Mouse (Mus musculus): ENCODE results near the gene Clstn3.
A peak's percentile ranks its signal among the peaks of the same experiment; 100 is the strongest.
"Not testable (repeated sequence)": the region's sequence is repeated elsewhere in the genome, so short reads cannot be mapped to it uniquely, and the experiment has no call there.

The Clstn3 gene

DNA sequence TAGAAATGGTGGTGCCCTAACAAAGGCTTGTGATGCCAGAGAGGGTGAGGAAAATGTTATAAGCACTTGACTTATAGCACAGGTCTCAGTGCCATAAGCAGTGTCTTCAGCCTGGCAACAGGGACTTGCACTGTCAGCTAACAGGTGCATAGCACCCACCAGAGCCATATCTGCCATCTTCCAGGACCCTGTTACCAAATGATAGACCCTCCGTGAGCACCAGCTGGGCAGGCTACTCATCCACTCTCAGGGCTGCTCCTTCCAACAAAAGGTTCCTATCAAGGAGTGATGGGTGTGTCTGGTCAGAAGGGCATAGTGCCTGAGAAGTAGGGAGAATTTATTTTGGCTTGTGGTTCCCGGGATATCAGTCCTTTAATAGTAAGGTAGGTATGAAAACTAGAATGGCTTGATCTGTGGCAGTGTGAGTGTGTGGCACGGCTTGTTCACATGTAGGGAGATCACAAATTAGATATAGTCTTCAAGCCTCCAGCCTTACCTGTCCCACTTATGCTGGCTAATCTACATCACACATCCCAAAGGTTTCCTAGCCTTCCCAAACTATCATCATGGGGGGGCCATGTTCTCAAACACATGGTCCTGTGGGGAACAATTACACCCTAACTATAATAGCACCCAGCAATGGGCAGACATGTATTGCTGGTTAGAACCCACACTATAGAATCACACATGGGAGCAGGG lies 14.4 kb upstream of the Clstn3 start:
- DNase-seq (ENCODE audit: low spot score) = no peak

DNA sequence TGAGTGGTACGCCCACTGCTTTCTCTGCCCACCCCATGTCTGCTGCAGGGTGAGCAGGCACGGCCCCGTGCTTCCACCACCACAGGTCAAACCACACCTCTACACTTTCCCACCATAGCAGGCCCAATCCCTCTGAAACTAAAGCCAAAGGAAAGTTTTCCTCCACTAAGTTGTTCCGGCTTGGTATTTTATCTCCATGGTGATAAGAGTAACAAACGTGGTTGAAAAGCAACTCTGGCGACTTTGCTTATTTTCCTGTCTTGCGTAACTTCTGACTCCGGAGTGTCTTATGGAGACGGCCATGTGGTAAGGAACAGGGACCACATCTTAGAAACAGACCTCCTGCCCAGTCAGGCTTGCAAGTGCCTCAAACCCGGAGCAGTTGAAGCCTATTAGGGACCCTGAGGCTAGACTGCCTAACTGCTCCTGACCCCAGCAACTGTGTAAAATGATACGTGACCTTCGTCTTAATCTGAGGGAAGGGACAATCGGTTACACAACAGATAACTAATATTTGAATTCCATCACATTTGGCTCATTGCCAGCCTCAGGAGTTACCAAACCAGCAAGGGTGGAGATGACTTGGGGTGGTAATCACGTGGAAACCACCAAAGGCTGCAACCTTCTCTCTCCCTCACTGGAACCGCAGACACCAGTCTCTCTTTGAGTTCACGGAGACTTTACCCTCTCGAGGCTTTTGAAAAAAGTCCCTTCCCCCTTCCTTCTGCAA lies 13.5 kb upstream of the Clstn3 start:
- no peak for DNase-seq (ENCODE audit: low spot score)

DNA sequence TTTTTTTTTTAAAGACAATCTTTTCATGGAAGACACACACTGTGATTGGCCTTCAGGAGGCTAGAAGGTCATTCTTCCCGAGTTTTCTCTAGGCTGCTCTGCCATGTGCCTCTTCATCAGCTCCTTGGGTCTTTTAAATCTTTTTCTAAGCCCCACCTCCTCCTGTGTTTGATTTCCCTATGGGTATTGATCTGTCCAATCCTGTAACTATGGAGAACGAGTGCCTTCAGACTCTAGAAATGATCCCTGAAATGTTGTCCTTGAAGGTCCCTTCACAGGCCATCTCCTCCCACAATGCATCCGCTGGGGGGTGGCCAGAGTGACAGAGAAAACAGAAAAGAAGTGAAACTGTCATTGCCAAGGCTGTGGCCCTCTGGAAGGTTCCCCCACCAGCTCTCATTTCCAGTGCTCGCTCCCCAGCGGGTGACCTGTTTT lies 12.6 kb upstream of the Clstn3 start:
- DNase-seq (ENCODE audit: low spot score) = no peak

DNA sequence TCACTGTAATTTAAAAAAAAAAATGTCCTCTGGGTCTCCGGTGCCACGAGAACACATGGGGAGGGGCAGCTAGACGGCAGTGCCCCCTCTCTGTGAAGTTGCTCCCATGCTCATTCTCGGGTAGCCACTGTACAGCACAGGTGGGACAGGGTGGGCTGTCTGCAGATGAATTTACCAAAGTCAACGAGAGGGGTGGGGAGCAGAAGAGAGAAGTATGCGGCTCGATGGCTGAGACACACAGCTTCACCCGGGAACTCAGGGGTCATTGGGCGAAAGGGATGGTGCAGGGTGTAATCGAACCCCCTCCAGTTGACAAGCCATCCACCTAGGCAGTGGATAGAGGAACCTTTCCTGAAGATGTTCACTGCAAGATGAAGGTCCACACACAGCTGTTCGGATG lies 12.2 kb upstream of the Clstn3 start:
- no peak for DNase-seq (ENCODE audit: low spot score)

DNA sequence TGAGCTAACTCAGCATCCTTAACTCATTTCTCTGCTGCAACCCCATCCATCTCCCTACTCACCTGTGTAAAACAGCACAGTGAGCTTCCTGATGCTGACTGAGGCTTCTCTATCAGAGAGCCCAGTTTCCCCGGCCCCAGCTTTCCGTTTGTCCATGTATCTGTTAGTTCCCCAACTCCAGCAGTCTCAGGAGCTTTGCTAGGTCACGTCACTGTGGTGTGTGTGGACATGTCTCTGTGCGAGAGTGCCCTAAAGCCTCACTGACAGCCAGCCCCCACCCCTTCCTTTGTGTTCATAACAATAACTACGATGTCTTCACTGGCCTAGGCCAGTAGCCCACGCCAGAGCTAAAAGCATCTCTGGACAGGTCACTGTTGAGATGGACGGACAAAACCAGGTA lies 11.6 kb upstream of the Clstn3 start:
- no peak for DNase-seq (ENCODE audit: low spot score)

DNA sequence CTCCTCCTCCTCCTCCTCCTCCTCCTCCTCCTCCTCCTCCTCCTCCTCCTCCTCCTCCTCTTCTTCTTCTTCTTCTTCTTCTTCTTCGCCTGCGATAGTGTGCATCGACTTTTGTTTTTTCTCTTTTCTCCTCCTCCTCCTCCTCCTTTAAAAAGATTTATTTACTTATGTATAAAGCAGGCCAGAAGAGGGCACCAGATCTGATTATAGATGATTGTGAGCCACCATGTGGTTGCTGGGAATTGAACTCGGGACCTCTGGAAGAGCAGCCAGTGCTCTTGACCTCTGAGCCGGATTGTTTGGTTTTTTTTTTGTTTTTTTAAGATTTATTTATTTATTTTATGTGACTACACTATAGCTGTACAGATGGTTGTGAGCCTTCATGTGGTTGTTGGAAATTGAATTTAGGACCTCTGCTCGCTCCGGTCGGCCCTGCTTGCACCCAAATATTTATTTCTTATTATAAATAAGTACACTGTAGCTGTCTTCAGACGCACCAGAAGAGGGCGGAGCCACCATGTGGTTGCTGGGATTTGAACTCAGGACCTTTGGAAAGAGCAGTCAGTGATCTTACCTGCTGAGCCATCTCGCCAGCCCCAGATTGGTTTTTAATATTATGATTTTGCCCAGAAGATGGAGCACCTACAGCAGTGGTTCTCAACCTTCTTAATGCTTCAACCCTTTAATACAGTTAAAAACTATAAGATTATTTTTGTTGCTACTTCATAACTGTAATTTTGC lies 10.9 kb upstream of the Clstn3 start:
- not testable (repeated sequence) for DNase-seq (ENCODE audit: low spot score)

DNA sequence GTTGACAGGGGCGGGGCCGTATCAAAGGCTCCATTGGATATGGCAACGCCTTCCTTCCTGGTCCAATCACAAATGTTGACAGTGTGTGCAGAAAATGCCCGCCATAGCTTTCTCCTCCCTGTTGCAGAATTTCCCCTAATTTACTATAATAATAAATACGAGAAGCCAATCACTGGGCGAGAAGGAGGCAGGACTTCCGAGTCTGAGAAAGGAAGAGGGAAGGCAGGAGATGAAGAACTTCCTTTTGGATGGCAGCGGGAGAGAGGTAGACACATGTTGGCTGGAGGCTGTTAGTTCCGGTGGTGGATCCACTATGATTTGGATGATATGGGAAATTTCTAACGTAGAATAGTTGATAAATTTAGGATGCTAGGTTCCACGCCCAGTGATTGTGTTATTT lies 10.0 kb upstream of the Clstn3 start:
- DNase-seq (ENCODE audit: low spot score) = no peak

DNA sequence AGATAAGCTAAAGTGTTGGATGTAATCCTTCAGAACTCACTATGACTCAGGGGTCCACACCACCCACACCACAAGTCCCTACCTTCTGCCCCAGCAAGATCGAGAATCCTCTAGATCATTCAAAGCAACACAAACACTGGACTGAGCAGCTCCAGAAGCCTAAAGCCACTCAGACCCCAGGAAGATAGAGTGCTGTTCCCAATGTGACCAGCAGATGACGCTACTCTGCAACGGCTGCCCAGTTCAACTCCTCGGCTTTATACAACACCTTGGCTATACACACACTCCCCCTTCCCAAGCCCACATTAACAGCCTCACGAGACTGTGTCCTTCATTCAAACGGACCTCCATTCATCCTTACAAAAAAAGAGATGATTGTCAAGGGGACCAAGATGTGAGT lies 8.2 kb upstream of the Clstn3 start:
- peak; percentile 84 for DNase-seq (ENCODE audit: low spot score)

DNA sequence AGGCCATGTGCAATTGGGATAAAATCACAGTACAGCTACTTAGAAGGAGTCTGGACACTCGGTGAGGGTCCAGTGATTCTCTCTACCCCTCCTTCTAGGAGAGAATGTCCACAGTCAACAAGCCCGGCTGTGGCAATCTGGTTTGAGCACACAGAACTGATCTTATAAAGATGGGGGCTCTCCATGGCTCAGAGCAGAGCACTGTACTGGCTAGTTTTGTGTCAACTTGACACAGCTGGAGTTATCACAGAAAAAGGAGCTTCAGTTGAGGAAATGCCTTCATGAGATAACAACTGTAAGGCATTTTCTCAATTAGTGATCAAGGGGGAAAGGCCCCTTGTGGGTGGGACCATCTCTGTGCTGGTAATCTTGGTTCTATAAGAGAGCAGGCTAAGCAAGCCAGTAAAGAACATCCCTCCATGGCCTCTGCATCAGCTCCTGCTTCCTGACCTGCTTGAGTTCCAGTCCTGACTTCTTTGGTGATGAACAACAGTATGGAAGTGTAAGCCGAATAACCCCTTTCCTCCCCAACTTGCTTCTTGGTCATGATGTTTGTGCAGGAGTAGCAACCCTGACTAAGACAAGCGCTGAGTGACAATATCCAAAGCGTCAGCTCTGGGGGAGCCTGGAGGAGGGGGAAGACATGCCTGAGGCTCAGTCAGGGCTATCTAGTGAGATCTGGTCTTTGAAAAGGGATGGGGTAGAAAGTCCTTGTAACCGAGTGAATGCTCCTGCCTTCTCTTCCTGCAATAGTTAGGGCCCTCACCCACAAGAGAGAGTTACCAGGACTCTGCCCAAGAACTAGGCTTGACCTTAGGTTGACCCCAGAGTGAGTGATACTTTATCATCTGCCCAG lies 7.4 kb upstream of the Clstn3 start:
- not testable (repeated sequence) for DNase-seq (ENCODE audit: low spot score)

DNA sequence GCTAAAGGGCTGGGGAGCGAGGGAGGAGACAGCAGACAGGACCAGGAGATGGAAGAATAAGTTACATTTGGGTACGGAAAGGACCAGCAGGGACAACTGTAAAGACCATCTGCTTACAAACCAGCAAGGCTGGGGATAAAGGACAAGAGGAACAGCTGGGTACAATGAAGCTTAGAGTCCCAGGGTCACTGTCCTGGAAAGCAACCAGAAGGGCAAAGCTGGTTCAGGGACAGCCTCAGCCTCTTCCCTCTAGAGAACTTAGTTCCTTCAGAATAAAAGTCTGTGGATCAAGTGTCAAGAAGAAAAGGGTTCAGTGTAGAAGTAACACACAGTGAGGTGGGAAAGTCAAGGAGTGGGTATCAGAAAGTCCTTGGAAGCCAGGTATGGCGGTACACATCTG lies 6.5 kb upstream of the Clstn3 start:
- no peak for DNase-seq (ENCODE audit: low spot score)

DNA sequence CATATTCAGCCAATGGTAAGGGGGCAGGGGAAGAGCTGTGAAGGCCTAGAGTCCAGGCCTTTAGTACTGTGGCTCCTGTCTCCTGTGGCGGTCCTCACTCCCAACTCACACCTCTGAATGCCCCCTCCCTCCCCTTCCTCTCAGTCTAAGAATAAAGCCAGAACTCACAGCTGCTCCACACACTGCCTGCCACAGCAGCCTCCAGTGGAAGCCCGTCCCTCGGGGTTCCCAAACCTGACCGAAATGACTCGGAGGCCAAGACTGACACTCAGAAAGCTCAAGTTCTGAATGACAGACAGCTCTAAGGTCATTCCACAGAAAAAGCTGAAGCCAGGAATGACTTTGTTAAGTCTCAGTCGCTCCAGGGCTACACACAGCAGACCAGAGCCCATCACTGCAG lies 1.1 kb upstream of the Clstn3 start:
- DNase-seq (ENCODE audit: low spot score) = no peak

DNA sequence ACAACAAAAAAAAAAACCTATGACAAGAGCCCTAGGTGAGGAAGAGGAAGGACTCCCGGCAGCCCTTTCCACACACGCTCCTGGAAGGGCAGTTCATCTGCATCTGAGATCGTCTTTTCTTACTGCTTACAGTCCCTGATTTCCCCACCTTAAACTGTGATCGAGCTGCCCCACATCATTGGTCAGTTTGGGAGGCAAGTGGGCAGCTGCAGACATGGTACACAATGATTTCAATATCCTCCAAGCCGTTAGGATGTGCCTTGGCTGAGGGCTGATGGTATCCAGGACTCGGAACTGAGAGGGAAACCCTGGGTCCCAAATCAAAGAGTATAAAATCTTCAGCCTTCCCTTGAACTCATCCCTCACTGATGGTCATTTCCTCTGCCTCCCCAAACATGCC lies 705 bp upstream of the Clstn3 start:
- no peak for DNase-seq (ENCODE audit: low spot score)

DNA sequence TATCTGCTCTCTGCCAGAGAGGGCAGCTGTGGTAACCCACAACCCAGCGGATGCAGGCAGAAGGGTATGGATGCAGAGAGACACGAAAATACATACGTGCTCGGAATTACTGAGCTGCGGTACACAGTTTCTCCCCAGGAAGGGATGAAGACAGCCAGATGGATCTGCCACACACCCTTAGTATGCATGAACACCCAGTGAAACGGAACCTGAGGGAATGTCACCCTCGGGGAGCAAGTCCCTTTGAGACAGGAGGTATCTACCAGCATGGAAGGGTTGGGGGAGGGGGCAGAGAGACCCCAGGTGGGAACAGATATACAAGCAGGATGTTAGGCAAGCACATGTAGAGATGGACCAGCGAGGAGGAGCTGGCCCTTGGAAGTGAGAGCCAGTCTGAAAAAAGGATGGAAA lies 708 bp downstream of the Clstn3 start:
- DNase-seq (ENCODE audit: low spot score) = no peak

DNA sequence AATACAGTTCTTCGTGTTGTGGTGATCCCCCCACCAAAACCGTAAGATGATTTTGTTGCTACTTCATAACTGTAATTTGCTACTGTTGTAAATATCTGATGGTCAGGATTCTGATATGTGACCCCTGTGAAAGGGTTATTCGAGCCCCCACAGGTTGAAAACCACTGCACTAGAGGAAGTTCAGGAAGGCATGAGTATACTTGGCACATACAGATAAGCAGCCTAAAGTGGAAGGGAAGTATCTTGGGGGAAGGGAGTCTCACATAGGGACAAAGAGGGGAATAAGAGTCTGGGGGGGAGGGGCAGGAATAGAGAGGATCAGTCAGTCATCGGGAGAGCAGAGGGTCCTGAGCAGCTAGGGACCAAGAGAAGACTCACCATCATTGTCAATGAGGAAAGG lies 5.2 kb downstream of the Clstn3 start:
- no peak for DNase-seq (ENCODE audit: low spot score)

DNA sequence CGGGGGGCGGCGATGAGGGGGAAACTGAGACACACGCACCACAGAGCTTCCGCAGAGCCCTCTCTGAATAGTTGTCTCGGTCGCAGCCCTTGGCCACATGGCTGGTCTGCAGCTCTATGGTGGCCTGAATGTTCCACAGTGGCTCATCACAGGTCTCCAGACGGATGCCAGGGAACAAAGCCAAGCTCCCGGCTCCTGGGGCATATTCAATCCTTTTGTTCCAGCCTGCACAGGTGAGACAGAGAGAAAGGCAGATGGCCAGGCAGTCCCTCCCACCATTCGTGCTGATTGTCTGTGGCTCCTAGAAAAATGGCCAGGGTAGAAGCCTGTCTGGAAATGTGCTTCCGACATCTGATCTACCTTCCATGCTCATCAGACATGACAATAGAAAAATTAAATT lies 6.1 kb downstream of the Clstn3 start:
- no peak for DNase-seq (ENCODE audit: low spot score)

DNA sequence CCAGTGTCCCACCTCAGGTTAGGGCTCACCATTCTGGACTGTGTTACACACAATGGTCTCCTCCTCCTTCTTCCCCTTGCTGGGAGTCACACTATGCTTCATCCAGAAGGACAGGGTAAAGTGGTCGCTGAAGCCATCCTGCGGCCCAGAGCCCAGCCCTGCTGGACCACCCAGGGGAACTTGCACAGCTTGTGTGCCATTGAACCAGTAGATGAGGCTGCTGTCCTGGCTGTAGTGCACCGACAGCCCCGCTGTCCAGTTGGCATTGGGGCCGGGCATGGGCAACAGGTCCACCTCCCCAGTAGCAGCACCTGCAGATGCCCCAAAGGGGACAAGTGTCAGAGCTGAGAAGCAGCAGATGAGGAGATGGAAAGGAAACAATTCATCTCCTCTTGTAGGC lies 6.8 kb downstream of the Clstn3 start:
- DNase-seq (ENCODE audit: low spot score) = no peak

DNA sequence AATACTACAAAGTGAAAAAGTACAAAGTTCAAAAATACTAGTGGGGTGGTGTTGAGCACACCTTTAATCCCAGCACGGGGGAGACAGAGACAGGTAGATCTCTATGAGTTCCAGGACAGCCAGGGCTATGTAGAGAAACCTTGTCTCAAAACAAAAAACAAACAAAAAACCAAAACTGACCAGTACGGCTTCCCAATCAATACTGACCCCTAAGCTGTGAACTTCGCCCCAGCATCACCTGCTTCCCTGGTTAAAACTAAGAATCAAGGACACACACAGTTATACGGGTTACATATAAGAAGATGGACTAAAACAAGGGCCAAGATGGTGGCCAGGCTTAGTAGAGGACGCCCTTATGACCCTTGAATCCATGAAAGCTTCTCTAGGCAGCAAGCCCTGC lies 8.4 kb downstream of the Clstn3 start:
- DNase-seq (ENCODE audit: low spot score) = no peak

DNA sequence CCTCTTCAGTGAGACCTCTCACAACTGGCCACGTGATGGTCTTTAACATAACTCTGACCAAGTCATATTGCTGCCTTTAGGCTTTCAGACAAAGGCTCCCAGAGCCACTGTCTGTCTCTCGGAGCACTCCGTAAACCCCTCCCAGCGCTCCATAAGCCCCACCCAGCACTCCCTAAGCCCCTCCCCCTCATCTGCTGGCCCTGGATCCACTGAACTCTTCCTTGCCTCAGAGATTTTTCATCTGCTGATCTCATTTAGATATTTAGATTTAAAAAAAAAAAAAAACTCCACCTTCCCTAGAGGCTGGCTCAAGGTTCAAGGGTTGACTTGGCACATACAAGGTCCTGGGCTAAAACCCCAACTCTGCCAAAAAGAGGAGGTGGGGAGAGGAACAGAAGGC lies 10.8 kb downstream of the Clstn3 start:
- DNase-seq (ENCODE audit: low spot score) = no peak

DNA sequence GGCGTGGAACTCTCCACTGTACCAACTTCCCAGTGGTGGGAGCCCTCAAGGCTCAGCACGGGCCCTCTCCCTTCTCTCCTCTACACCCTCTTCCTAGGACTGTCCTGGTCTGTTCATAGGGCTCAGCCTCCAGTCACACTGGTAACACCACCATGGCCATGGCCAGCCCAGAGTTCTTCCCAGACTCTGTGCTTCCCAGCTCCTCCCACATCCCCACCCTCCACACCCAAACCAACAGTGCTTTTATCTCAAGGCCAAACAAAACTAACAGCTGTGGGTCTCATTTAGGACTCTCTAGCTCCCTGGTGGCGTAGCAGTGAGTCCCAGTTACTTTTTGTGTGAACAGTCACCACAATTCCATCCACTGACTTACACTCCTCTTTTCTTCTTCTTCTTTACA lies 12.6 kb downstream of the Clstn3 start:
- DNase-seq (ENCODE audit: low spot score) = no peak

DNA sequence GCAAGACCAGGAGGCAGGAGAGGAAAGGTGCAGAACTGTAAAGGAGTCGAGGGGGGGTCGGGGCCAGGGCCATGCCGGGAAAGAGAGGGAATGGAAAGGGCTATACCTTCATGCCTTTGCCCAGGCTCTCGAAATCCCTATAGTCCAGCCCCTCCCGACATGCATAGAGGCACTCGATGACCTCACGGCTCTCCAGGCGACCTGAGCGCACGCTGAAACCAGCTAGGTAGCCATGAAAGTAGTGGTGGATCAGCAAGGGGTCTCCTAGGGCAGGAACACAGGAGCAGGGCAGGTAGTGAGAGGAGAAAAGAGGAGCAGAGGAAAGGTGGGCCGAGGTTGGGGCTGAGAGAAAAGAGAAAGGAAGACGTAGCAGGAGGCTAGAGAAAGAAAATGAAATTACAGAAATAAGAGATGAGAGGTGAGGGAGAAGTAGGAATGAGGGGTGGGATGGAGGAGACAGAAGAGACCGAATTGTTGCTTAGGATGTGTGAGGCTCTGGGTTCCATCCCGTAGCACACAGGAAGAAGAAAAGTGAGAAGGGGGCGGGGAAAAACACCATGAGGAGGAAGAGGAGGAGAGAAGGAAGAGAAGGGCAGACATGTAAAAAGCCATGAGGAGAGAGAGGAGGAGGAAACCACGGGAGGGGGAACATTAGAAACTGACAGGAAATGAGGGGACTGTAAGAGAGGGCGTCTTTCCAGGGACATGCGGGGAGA lies 14.8 kb downstream of the Clstn3 start:
- no peak for DNase-seq (ENCODE audit: low spot score)

DNA sequence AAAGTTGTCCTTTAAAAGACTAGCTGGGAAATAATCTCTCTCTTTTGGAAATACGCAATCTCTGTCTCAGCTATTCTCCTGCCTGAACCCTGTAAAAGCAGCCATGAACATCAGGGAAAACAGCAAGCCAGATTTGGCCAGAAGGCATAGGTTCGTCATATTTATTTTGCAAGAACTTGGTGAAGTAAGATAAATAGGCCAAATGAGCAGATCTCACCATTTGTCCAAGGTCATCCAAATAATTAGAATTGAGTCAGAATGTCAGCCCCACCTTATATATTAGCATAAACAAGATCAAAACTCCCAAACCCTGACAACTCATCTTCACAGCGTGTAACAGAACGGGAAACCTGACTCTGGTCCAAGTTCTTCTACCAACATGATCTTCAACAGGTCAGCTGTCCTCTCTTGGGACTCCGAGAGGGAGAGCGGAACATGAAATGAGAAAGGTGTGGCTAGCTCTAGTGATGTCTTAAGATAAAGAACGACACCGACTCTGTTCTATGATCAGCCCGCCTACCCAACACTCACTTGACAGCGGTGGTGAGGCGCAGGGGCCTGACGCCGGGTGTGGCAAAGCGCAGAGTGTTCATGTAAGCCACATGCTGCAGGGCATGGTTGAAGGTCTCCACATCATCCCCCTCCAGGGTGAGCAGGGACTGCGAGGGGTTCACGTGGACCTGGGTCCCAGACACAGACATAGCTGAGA lies 15.5 kb downstream of the Clstn3 start:
- no peak for DNase-seq (ENCODE audit: low spot score)
